Mouse (Mus musculus): ENCODE results near the gene Gm3417. TPM values are rescaled to one million over a fixed set of nuclear protein-coding genes. Genes with fewer than 3 reads are reported as not detected.
A peak's percentile ranks its signal among the peaks of the same experiment; 100 is the strongest.
"Not testable (repeated sequence)": the region's sequence is repeated elsewhere in the genome, so short reads cannot be mapped to it uniquely, and the experiment has no call there.

Gene Gm3417
- 1 to 10 TPM; 3.1 to 3.3 TPM for polyA plus RNA-seq (2017; shearing (Covaris generic))

- ATAC-seq, result peak; percentile 95
These were observed at the start of gene Gm3417, which contains the start of gene 9030025P20Rik for GRCm38 (mm10) chr17:14978362-14979038. Gene Gm3417 (minus strand): TSS chr17:14978790. Gene 9030025P20Rik (plus strand): TSS chr17:14978468.

GRCm38 (mm10) chr17:15025513-15025912, 46.9 kb upstream of the Gm3417 start:
- ATAC-seq, result not testable (repeated sequence)

- ATAC-seq, result peak; percentile 55
These were observed 46.1 kb upstream of the Gm3417 start for GRCm38 (mm10) chr17:15024502-15025193.

GRCm38 (mm10) chr17:15023878-15024492, 45.4 kb upstream of the Gm3417 start:
- ATAC-seq, result peak; percentile 57

GRCm38 (mm10) chr17:15021503-15022220, 43.1 kb upstream of the Gm3417 start:
- ATAC-seq, result not testable (repeated sequence)

GRCm38 (mm10) chr17:15009706-15010413, 31.3 kb upstream of the Gm3417 start, which contains the start of gene Gm3435:
Gene Gm3435 (plus strand): TSS chr17:15010176.
- ATAC-seq, result peak; percentile 92

GRCm38 (mm10) chr17:15009088-15009487, 30.5 kb upstream of the Gm3417 start:
- peak; percentile 64 for ATAC-seq

GRCm38 (mm10) chr17:15000047-15000446, 21.5 kb upstream of the Gm3417 start:
- ATAC-seq, result not testable (repeated sequence)

- ATAC-seq, result not testable (repeated sequence)
These were observed 15.6 kb upstream of the Gm3417 start for GRCm38 (mm10) chr17:14994140-14994539.

- peak; percentile 43 for ATAC-seq
These were observed 14.7 kb upstream of the Gm3417 start for GRCm38 (mm10) chr17:14993139-14993832.

- peak; percentile 64 for ATAC-seq
These were observed 14.0 kb upstream of the Gm3417 start for GRCm38 (mm10) chr17:14992522-14993138.

- ATAC-seq, result not testable (repeated sequence)
These were observed 11.6 kb upstream of the Gm3417 start for GRCm38 (mm10) chr17:14990116-14990702.

- ATAC-seq, result peak; percentile 67
These were observed 750 bp downstream of the Gm3417 start for GRCm38 (mm10) chr17:14977718-14978361.

GRCm38 (mm10) chr17:14968373-14968913, 10.1 kb downstream of the Gm3417 start:
- not testable (repeated sequence) for ATAC-seq

GRCm38 (mm10) chr17:14961557-14962154, 16.9 kb downstream of the Gm3417 start:
- ATAC-seq, result peak; percentile 62

GRCm38 (mm10) chr17:14960951-14961556, 17.5 kb downstream of the Gm3417 start, which contains the start of gene Phf10:
Gene Phf10 (minus strand): TSS chr17:14961273.
- peak; percentile 61 for ATAC-seq

- ATAC-seq, result peak; percentile 22
These were observed 18.1 kb downstream of the Gm3417 start for GRCm38 (mm10) chr17:14960520-14960919.

- ATAC-seq, result no peak
These were observed 18.6 kb downstream of the Gm3417 start for GRCm38 (mm10) chr17:14959979-14960378.

Data from activated CD4-positive, CD25-positive, alpha-beta regulatory T cell, adult 4 months (primary cell).